Mouse (Mus musculus) neural tube, embryonic 13.5 days (tissue): ENCODE results near the gene Gm11437. TPM values are rescaled to one million over a fixed set of nuclear protein-coding genes. Genes with fewer than 3 reads are reported as not detected.

ENCODE experiments used
- ATAC-seq: fragments of 200-750 bp; cut with Nextera tagmentation; 2 replicates; pipeline ENCODE4 v1.8.0; 2017; ENCODE audit warnings: low read depth, mild to moderate bottlenecking, moderate TSS enrichment, moderate library complexity
- H3K27ac ChIP-seq: fragments of 300-500 bp; sonication (generic); replicated peaks from 2 replicates; pipeline ENCODE4 v1.5.1; 2015; ENCODE audit warnings: moderate library complexity, mild to moderate bottlenecking, inconsistent platforms
- H3K27me3 ChIP-seq: fragments of 300-500 bp; sonication (generic); 2 replicates; pipeline ENCODE4 v1.6.1; 2015; ENCODE audit warnings: mild to moderate bottlenecking, inconsistent platforms
- H3K36me3 ChIP-seq: fragments of 300-500 bp; sonication (generic); 2 replicates; pipeline ENCODE4 v1.6.1; 2015; ENCODE audit warnings: mild to moderate bottlenecking, inconsistent platforms
- H3K4me1 ChIP-seq: fragments of 300-500 bp; sonication (generic); replicated peaks from 2 replicates; pipeline ENCODE4 v1.6.1; 2015; ENCODE audit warnings: inconsistent platforms
- H3K4me2 ChIP-seq: fragments of 300-500 bp; sonication (generic); 2 replicates; pipeline ENCODE4 v1.6.1; 2015; ENCODE audit warnings: inconsistent platforms, mild to moderate bottlenecking, moderate library complexity
- H3K4me3 ChIP-seq: fragments of 300-500 bp; sonication (generic); 2 replicates; pipeline ENCODE4 v1.5.1; 2015; ENCODE audit warnings: mild to moderate bottlenecking, inconsistent platforms
- H3K9ac ChIP-seq: fragments of 300-500 bp; sonication (generic); 2 replicates; pipeline ENCODE4 v1.6.1; 2015; ENCODE audit warnings: moderate library complexity, mild to moderate bottlenecking, inconsistent platforms
- H3K9me3 ChIP-seq: fragments of 300-500 bp; sonication (generic); 2 replicates; pipeline ENCODE4 v1.6.1; 2016; ENCODE audit warnings: inconsistent platforms
- WGBS: fragments of 180-500 bp; shearing (Covaris S2); methylation state at CpG from one replicate; pipeline ENCODE4 v1.1.7; 2015; 5-methylcytosine and 5-hydroxymethylcytosine counted together
- polyA plus RNA-seq: library from polyadenylated mRNA; unstranded; fragments of >200 nt; fragmentation: Nextera tagmentation; extraction: Ambion mirVana; gene quantifications from 2 replicates; pipeline ENCODE4 v1.2.1, GENCODE M21; 2015

Gene Gm11437
- polyA plus RNA-seq, 1 experiment from 2014 or later: 0.15 TPM

GRCm38 (mm10) chr11:84178571-84178970, 11.3 kb upstream of the Gm11437 start:
- no peaks in the 10 kb centered on the region for H3K36me3 ChIP-seq
- H3K27ac ChIP-seq: no peak overlapping the region
- H3K4me1 ChIP-seq: peaks cover 25% of the 10 kb centered on the region
- H3K27me3 ChIP-seq: no peaks in the 10 kb centered on the region
- 36% methylated on average over 4 of the region's 4 CpGs for WGBS
- H3K9me3 ChIP-seq: no peaks in the 10 kb centered on the region
- H3K9ac ChIP-seq: peak overlapping the region; percentile 86; the same call in 1 of the 2 replicates
- ATAC-seq: no peak
- H3K4me2 ChIP-seq: peak overlapping the region; percentile 72
- H3K4me3 ChIP-seq: peak overlapping the region; percentile 79; the same call in 1 of the 2 replicates

GRCm38 (mm10) chr11:84172539-84173435, 5.5 kb upstream of the Gm11437 start:
- 77% methylated on average over 11 of the region's 11 CpGs for WGBS

GRCm38 (mm10) chr11:84168701-84169288, 1.5 kb upstream of the Gm11437 start:
- H3K4me2 ChIP-seq: 0 out of 2 replicates have a peak overlapping the region, but pooled peaks have one; percentile 24
- H3K4me1 ChIP-seq: no peaks in the 10 kb centered on the region
- WGBS: 41% methylated on average over 7 of the region's 7 CpGs
- H3K27ac ChIP-seq: no peak overlapping the region
- H3K27me3 ChIP-seq: no peaks in the 10 kb centered on the region
- H3K9ac ChIP-seq: no peak overlapping the region
- no peaks in the 10 kb centered on the region for H3K9me3 ChIP-seq
- no peaks in the 10 kb centered on the region for H3K36me3 ChIP-seq
- H3K4me3 ChIP-seq: no peak overlapping the region
- no peak for ATAC-seq

More at GRCm38 (mm10) chr11:84172539-84173435, 5.5 kb upstream of the Gm11437 start:
- Histone ChIP-seq H3K4me3 (no peak overlapping the region), H3K36me3 (no peaks in the 10 kb centered on the region), H3K9ac (no peak overlapping the region), H3K4me1 (no peaks in the 10 kb centered on the region), H3K27me3 (no peaks in the 10 kb centered on the region), H3K4me2 (no peak overlapping the region), H3K9me3 (no peaks in the 10 kb centered on the region), H3K27ac (no peak overlapping the region)
- no peak for ATAC-seq

- Histone ChIP-seq H3K4me2 (no peak overlapping the region), H3K9ac (no peak overlapping the region), H3K9me3 (no peaks in the 10 kb centered on the region), H3K36me3 (no peaks in the 10 kb centered on the region), H3K4me3 (no peak overlapping the region), H3K27me3 (no peaks in the 10 kb centered on the region), H3K27ac (no peak overlapping the region), H3K4me1 (no peaks in the 10 kb centered on the region)
- 69% methylated on average over 4 of the region's 4 CpGs for WGBS
- no peak for ATAC-seq
These were observed 2.7 kb downstream of the Gm11437 start for GRCm38 (mm10) chr11:84164561-84164960.

GRCm38 (mm10) chr11:84164123-84164522, 3.2 kb downstream of the Gm11437 start:
- no peak overlapping the region for H3K4me2 ChIP-seq
- WGBS: 90% methylated on average over 6 of the region's 6 CpGs
- no peaks in the 10 kb centered on the region for H3K36me3 ChIP-seq
- H3K9ac ChIP-seq: no peak overlapping the region
- no peaks in the 10 kb centered on the region for H3K27me3 ChIP-seq
- H3K4me1 ChIP-seq: no peaks in the 10 kb centered on the region
- ATAC-seq: no peak
- H3K9me3 ChIP-seq: no peaks in the 10 kb centered on the region
- no peak overlapping the region for H3K4me3 ChIP-seq
- H3K27ac ChIP-seq: no peak overlapping the region

- 84% methylated on average over 4 of the region's 4 CpGs for WGBS
- ATAC-seq: no peak
These were observed 10.6 kb downstream of the Gm11437 start for GRCm38 (mm10) chr11:84156535-84157262.

GRCm38 (mm10) chr11:84150884-84151283, 16.4 kb downstream of the Gm11437 start:
- no peaks in the 10 kb centered on the region for H3K4me1 ChIP-seq
- no peaks in the 10 kb centered on the region for H3K36me3 ChIP-seq
- ATAC-seq: no peak
- H3K27me3 ChIP-seq: no peaks in the 10 kb centered on the region
- 66% methylated on average over 2 of the region's 2 CpGs for WGBS
- H3K27ac ChIP-seq: no peak overlapping the region
- H3K9me3 ChIP-seq: no peaks in the 10 kb centered on the region
- H3K4me2 ChIP-seq: no peak overlapping the region
- no peak overlapping the region for H3K4me3 ChIP-seq
- no peak overlapping the region for H3K9ac ChIP-seq

More at GRCm38 (mm10) chr11:84156535-84157262, 10.6 kb downstream of the Gm11437 start:
- H3K9ac ChIP-seq: no peak overlapping the region
- no peak overlapping the region for H3K4me2 ChIP-seq
- no peaks in the 10 kb centered on the region for H3K27me3 ChIP-seq
- no peaks in the 10 kb centered on the region for H3K9me3 ChIP-seq
- no peaks in the 10 kb centered on the region for H3K36me3 ChIP-seq
- no peak overlapping the region for H3K4me3 ChIP-seq
- no peak overlapping the region for H3K27ac ChIP-seq
- no peaks in the 10 kb centered on the region for H3K4me1 ChIP-seq

- no peak overlapping the region for H3K27ac ChIP-seq
- no peak for ATAC-seq
- H3K4me1 ChIP-seq: no peaks in the 10 kb centered on the region
- H3K4me3 ChIP-seq: no peak overlapping the region
- H3K27me3 ChIP-seq: no peaks in the 10 kb centered on the region
- no peak overlapping the region for H3K9ac ChIP-seq
- 56% methylated on average over 3 of the region's 3 CpGs for WGBS
- no peaks in the 10 kb centered on the region for H3K36me3 ChIP-seq
- no peaks in the 10 kb centered on the region for H3K9me3 ChIP-seq
- no peak overlapping the region for H3K4me2 ChIP-seq
These were observed 21.2 kb downstream of the Gm11437 start for GRCm38 (mm10) chr11:84146081-84146480.

GRCm38 (mm10) chr11:84145201-84145798, 22.0 kb downstream of the Gm11437 start:
- H3K27ac ChIP-seq: no peak overlapping the region
- no peak overlapping the region for H3K4me2 ChIP-seq
- no peaks in the 10 kb centered on the region for H3K36me3 ChIP-seq
- no peak overlapping the region for H3K9ac ChIP-seq
- no peaks in the 10 kb centered on the region for H3K4me1 ChIP-seq
- ATAC-seq: no peak
- H3K27me3 ChIP-seq: no peaks in the 10 kb centered on the region
- WGBS: 77% methylated on average over 10 of the region's 10 CpGs
- H3K4me3 ChIP-seq: no peak overlapping the region
- no peaks in the 10 kb centered on the region for H3K9me3 ChIP-seq

GRCm38 (mm10) chr11:84141752-84142151, 25.5 kb downstream of the Gm11437 start:
- Histone ChIP-seq H3K27ac (no peak overlapping the region), H3K9ac (no peak overlapping the region), H3K27me3 (no peaks in the 10 kb centered on the region), H3K4me3 (no peak overlapping the region), H3K36me3 (no peaks in the 10 kb centered on the region), H3K4me1 (no peaks in the 10 kb centered on the region), H3K9me3 (no peaks in the 10 kb centered on the region), H3K4me2 (no peak overlapping the region)
- no peak for ATAC-seq
- WGBS: 58% methylated on average over 2 of the region's 2 CpGs

GRCm38 (mm10) chr11:84136453-84136852, 30.8 kb downstream of the Gm11437 start:
- no peak for ATAC-seq
- H3K4me3 ChIP-seq: no peak overlapping the region
- H3K9me3 ChIP-seq: no peaks in the 10 kb centered on the region
- H3K27me3 ChIP-seq: no peaks in the 10 kb centered on the region
- no peak overlapping the region for H3K4me2 ChIP-seq
- H3K36me3 ChIP-seq: no peaks in the 10 kb centered on the region
- H3K4me1 ChIP-seq: peaks cover 12% of the 10 kb centered on the region; the same call in 1 of the 2 replicates
- WGBS: 70% methylated on average over 3 of the region's 3 CpGs
- no peak overlapping the region for H3K27ac ChIP-seq
- H3K9ac ChIP-seq: no peak overlapping the region
